In the genomic region with DNA sequence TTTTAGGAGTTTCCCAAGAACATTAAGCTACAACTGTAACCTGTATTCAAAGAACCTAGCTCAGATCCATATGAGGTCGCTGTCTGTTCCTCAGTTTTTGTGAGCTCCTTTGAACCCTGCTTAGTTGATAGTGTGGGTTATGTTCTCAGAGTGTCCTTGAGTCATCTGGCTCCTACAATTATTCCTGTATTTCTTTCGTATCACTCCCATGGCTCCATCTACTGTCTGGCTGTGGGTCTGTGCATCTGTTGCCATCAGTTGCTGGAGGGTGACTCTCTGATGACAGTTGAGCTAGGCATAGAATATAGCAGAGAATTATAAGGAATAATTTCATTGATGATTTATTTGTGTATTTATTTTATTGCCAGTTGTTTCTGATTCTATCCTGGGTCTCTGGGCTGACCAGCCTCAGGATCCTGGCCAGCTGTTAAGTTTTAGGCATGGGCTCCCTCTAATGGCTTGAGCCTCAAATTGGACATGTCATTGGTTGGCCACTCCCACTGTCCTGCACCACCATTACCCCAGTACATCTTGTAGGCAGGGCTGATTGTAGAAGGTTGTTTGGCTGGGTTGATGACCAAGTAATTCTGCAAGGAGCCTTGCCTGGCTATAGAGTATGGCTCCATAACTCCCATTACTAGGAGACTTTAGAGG, we compare ENCODE assay signal across 13 mouse cellular contexts.
DNase-seq lines count a peak whose midpoint lies in the region; ATAC-seq and TF ChIP-seq lines count a peak whose summit lies in the region.
"Had no signal": no experiment of that assay in that cellular context is flagged by ENCODE, and none has a peak within 500 bp of the region (broad histone marks: within the 10 kb centered on the region; RNA-seq: fewer than 3 reads in every experiment).

No protein-coding gene starts in this region.

- H3K9ac ChIP-seq in kidney, embryonic 16.5 days (replicated peaks; ENCODE audit: low read length), result no peak overlapping the region
- no peak overlapping the region for H3K9ac ChIP-seq in lung, postnatal 0 days (replicated peaks; ENCODE audit: low read depth)
- H3K9ac ChIP-seq: embryonic facial prominence, embryonic 12.5 days; hindbrain, embryonic 13.5 days; limb, embryonic 13.5 days had no signal

- H3K36me3 ChIP-seq in kidney, embryonic 16.5 days (ENCODE audit: insufficient read depth, low read length), result no peaks in the 10 kb centered on the region
- no peaks in the 10 kb centered on the region for H3K36me3 ChIP-seq in lung, postnatal 0 days (ENCODE audit: insufficient read depth, low read length)
- H3K36me3 ChIP-seq: embryonic facial prominence, embryonic 12.5 days; hindbrain, embryonic 13.5 days; limb, embryonic 13.5 days had no signal

- no peak overlapping the region for H3K4me2 ChIP-seq in kidney, embryonic 16.5 days (replicated peaks; ENCODE audit: low read depth, low read length)
- H3K4me2 ChIP-seq in lung, postnatal 0 days (replicated peaks; ENCODE audit: low read depth, low read length), result no peak overlapping the region
- H3K4me2 ChIP-seq: embryonic facial prominence, embryonic 12.5 days; hindbrain, embryonic 13.5 days; limb, embryonic 13.5 days had no signal

- H3K27ac ChIP-seq in kidney, embryonic 16.5 days (ENCODE audit: low read length), result no peak overlapping the region
- H3K27ac ChIP-seq in lung, postnatal 0 days (ENCODE audit: low read length), result no peak overlapping the region
- H3K27ac ChIP-seq: embryonic facial prominence, embryonic 12.5 days; hindbrain, embryonic 13.5 days; limb, embryonic 13.5 days had no signal

- no peak overlapping the region for H3K4me3 ChIP-seq in kidney, embryonic 16.5 days (ENCODE audit: low read length)
- no peak overlapping the region for H3K4me3 ChIP-seq in lung, postnatal 0 days (ENCODE audit: low read depth, low read length)
- H3K4me3 ChIP-seq: embryonic facial prominence, embryonic 12.5 days; hindbrain, embryonic 13.5 days; limb, embryonic 13.5 days had no signal

- H3K9me3 ChIP-seq in kidney, embryonic 16.5 days (ENCODE audit: low read length), result no peaks in the 10 kb centered on the region
- no peaks in the 10 kb centered on the region for H3K9me3 ChIP-seq in lung, postnatal 0 days (ENCODE audit: low read length)
- H3K9me3 ChIP-seq: embryonic facial prominence, embryonic 12.5 days; hindbrain, embryonic 13.5 days; limb, embryonic 13.5 days had no signal

- TF ChIP-seq CTCF in brain, embryonic 14.5 days (IDR thresholded peaks at IDR 0.05; ENCODE audit: borderline replicate concordance, extremely low read depth, insufficient read depth, insufficient read length), result no peak
- TF ChIP-seq CTCF in lung, postnatal 0 days (IDR thresholded peaks at IDR 0.05), result no peak; the same call in 1 of the 2 replicates

- TF ChIP-seq POLR2A in brain, embryonic 14.5 days (IDR thresholded peaks at IDR 0.05; ENCODE audit: borderline replicate concordance, extremely low read depth, insufficient read depth, insufficient read length, poor library complexity, severe bottlenecking), result no peak

- DNase-seq in kidney, adult 9 months, result peak; percentile 47
- peak; percentile 17 for DNase-seq in ES-CJ7 (ENCODE audit: low read depth, low spot score)
- peak; percentile 6 for DNase-seq in brain, embryonic 14.5 days (ENCODE audit: low read depth)
- peak; percentile 31 for DNase-seq in lung, postnatal 0 days (ENCODE audit: low spot score)
- DNase-seq in frontal cortex, postnatal 10 days (ENCODE audit: low spot score in 2 of 2), result no peak
- no peak for DNase-seq in layer of hippocampus, postnatal 14 days (ENCODE audit: low spot score in 2 of 2)
- no peak for DNase-seq in frontal cortex, postnatal 25 days (ENCODE audit: low spot score in 2 of 2)
- DNase-seq: layer of hippocampus, adult 9-11 months; thymus, postnatal 4 days had no signal

- H3K27me3 ChIP-seq in kidney, embryonic 16.5 days (ENCODE audit: insufficient read depth, low read length), result no peaks in the 10 kb centered on the region
- no peaks in the 10 kb centered on the region for H3K27me3 ChIP-seq in lung, postnatal 0 days (replicated peaks; ENCODE audit: insufficient read depth, low read length)
- H3K27me3 ChIP-seq: embryonic facial prominence, embryonic 12.5 days; hindbrain, embryonic 13.5 days; limb, embryonic 13.5 days had no signal

- no peak for TF ChIP-seq EP300 in lung, postnatal 0 days (IDR thresholded peaks at IDR 0.05)

- ATAC-seq in kidney, embryonic 16.5 days (ENCODE audit: low FRiP score, low TSS enrichment), result no peak
- ATAC-seq in lung, postnatal 0 days, result peak; percentile 54; the same call in 1 of the 2 replicates

- H3K4me1 ChIP-seq in kidney, embryonic 16.5 days (ENCODE audit: insufficient read depth, low read length), result no peaks in the 10 kb centered on the region
- H3K4me1 ChIP-seq in lung, postnatal 0 days (ENCODE audit: insufficient read depth, low read depth, low read length), result no peaks in the 10 kb centered on the region
- H3K4me1 ChIP-seq: embryonic facial prominence, embryonic 12.5 days; hindbrain, embryonic 13.5 days; limb, embryonic 13.5 days had no signal

- 83% methylated on average over 2 of the region's 2 CpGs for WGBS in kidney, embryonic 16.5 days
- WGBS in lung, postnatal 0 days, result 70% methylated on average over 2 of the region's 2 CpGs

Comparison
In these comparisons a context has a peak if more than half of its experiments do, and no peak if none do; other contexts are left out.
1. DNase-seq: peak in kidney, adult 9 months (single experiment), ES-CJ7 (single experiment), brain, embryonic 14.5 days (single experiment) and lung, postnatal 0 days (single experiment); none in frontal cortex, postnatal 10 days (0 of 2), layer of hippocampus, postnatal 14 days (0 of 2) and frontal cortex, postnatal 25 days (0 of 2).